Comparison of ENCODE assay signal across 7 mouse cellular contexts in the genomic region with DNA sequence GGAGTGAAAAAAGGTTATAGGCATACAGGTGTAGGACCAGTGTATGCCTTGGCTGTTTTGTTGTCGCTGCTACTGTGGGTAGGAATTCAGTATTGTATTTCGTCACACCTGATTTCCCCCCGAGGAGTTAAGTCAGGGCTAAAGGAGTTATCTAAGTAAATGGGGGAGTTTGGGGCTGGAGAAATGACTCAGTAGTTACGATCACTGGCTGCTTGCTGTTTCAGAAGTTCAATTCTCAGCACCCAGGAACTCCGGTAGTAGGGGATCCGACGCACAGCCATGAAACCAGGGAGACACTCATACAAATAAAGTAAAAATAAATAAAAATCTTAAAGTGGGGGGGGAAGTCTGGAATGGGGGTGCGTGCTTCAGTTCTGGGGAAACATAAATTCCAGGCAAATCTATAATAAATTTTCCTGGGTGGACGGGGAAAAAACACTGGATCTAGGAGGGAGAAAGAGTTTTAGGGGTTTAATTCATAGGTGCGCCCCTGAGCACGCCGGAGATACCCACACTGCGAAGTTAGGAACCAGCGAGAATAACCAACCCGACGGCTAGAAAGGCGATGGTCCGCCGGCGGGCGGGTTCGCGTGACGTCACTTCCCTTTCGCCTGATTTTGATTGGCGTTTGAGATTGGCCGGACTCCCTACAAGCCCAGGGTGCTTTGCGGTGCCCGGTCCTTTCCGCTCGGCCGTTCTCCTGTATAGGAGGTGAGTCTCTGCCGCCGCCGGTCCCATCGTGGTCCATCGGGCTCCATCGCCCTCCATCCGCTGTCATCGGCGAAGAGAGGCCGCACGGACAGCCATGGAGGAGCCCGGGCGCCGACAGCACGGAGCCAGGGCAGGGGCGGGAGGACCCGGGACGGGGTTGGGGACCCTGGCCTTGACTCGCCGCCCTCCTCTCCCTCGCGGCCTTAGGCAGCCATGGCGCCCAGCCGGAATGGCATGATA. TPM values are rescaled to one million over a fixed set of nuclear protein-coding genes. Genes with fewer than 3 reads are reported as not detected.
DNase-seq lines count a peak whose midpoint lies in the region; ATAC-seq lines count a peak whose summit lies in the region.

Rpl13 (plus strand) TSS at position 616 of the 951 bp plus-strand sequence.

- under 1% methylated on average over 53 of the region's 56 CpGs for WGBS in intestine, embryonic 16.5 days
- WGBS in midbrain, embryonic 11.5 days = 1% methylated on average over 56 of the region's 56 CpGs

- peak; percentile 97 for ATAC-seq in intestine, embryonic 16.5 days
- ATAC-seq in midbrain, embryonic 11.5 days (ENCODE audit: low FRiP score) = peak; percentile 95

- H3K9ac ChIP-seq in intestine, embryonic 16.5 days (ENCODE audit: low read depth, low read length) = peak within 1 kb of the TSS; percentile 95
- H3K9ac ChIP-seq in midbrain, embryonic 11.5 days (ENCODE audit: low read length) = peak within 1 kb of the TSS; percentile 97

- no peaks in the 10 kb centered on the region for H3K9me3 ChIP-seq in intestine, embryonic 16.5 days (ENCODE audit: control insufficient read depth, low read length)
- no peaks in the 10 kb centered on the region for H3K9me3 ChIP-seq in midbrain, embryonic 11.5 days (ENCODE audit: control insufficient read depth, low read length)

- no peaks in the 10 kb centered on the region for H3K27me3 ChIP-seq in intestine, embryonic 16.5 days (replicated peaks; ENCODE audit: control insufficient read depth, insufficient read depth, low read length)
- no peaks in the 10 kb centered on the region for H3K27me3 ChIP-seq in midbrain, embryonic 11.5 days (ENCODE audit: control insufficient read depth, insufficient read depth, low read length)

- H3K4me2 ChIP-seq in intestine, embryonic 16.5 days (ENCODE audit: low read depth, low read length) = peak within 1 kb of the TSS; percentile 79
- H3K4me2 ChIP-seq in midbrain, embryonic 11.5 days = peak within 1 kb of the TSS; percentile 92

- H3K4me1 ChIP-seq in intestine, embryonic 16.5 days (ENCODE audit: control insufficient read depth, insufficient read depth, low read length) = peaks cover 14% of the 10 kb centered on the region
- H3K4me1 ChIP-seq in midbrain, embryonic 11.5 days (ENCODE audit: control insufficient read depth, insufficient read depth, low read length) = peaks cover 11% of the 10 kb centered on the region

- H3K36me3 ChIP-seq in intestine, embryonic 16.5 days (ENCODE audit: control insufficient read depth, insufficient read depth, low read length) = peaks cover 12% of the 10 kb centered on the region
- peaks cover 7% of the 10 kb centered on the region for H3K36me3 ChIP-seq in midbrain, embryonic 11.5 days (ENCODE audit: control insufficient read depth, insufficient read depth, low read length)

- intact Hi-C loops in left cerebral cortex, postnatal 36 days (cut with DNase I) = loop anchor here (5.0 kb wide), 1 partner anchor 195 kb away; no protein-coding TSS in a partner anchor

- peak within 1 kb of the TSS; percentile 81 for H3K4me3 ChIP-seq in intestine, embryonic 16.5 days (ENCODE audit: low read length)
- peak within 1 kb of the TSS; percentile 84 for H3K4me3 ChIP-seq in midbrain, embryonic 11.5 days (ENCODE audit: low read depth, low read length)

- H3K27ac ChIP-seq in intestine, embryonic 16.5 days (ENCODE audit: low read length) = peak within 1 kb of the TSS; percentile 91
- peak within 1 kb of the TSS; percentile 91 for H3K27ac ChIP-seq in midbrain, embryonic 11.5 days (ENCODE audit: low read depth, low read length)

- DNase-seq in adrenal gland, adult 8-10 months = peak; percentile 96
- peak; percentile 98 for DNase-seq in embryo, embryonic 9.5 days (ENCODE audit: extremely low spot score)
- peak; percentile 94 to 98 for DNase-seq in gastrocnemius, postnatal 4 days (ENCODE audit: low spot score in 2 of 2)
- peak; percentile 95 to 98 for DNase-seq in left cerebral cortex, postnatal 36 days (ENCODE audit: low spot score in 2 of 2)
- peak; percentile 100 for DNase-seq in midbrain, embryonic 11.5 days (ENCODE audit: low spot score, missing footprints)
- peak; percentile 94 for DNase-seq in skeletal muscle tissue, adult 2 months (ENCODE audit: low read depth, low spot score)

RNA-seq across cellular contexts. Expression of gene Rpl13, which starts in this region (rescaled TPM):
- total RNA-seq in adrenal gland, adult 8-10 months (2022) = 100 to 1,000 TPM; 669 to 739 (median 714) TPM
- total RNA-seq in gastrocnemius, postnatal 4 days (2021) = 100 to 1,000 TPM; 798 to 871 TPM
- 1,403 and 1,521 TPM in 2 replicates for polyA plus RNA-seq in intestine, embryonic 16.5 days (2015; fragmentation: Nextera tagmentation; extraction: Ambion mirVana)
- 100 to 1,000 TPM; 350 to 427 TPM for total RNA-seq in left cerebral cortex, postnatal 36 days (2021)
- 1,312 and 1,403 TPM in 2 replicates for polyA plus RNA-seq in midbrain, embryonic 11.5 days (2014; fragmentation: Nextera tagmentation; extraction: Ambion mirVana)

Comparison
In these comparisons a context has a peak if more than half of its experiments do, and no peak if none do; other contexts are left out.
1. Peak in every context shown above with its lines: DNase-seq, ATAC-seq, H3K4me3 ChIP-seq and H3K27ac ChIP-seq.